Mouse (Mus musculus): ENCODE measurements around the gene Vapb.
A peak's percentile ranks its signal among the peaks of the same experiment; 100 is the strongest.

Gene Vapb

DNA sequence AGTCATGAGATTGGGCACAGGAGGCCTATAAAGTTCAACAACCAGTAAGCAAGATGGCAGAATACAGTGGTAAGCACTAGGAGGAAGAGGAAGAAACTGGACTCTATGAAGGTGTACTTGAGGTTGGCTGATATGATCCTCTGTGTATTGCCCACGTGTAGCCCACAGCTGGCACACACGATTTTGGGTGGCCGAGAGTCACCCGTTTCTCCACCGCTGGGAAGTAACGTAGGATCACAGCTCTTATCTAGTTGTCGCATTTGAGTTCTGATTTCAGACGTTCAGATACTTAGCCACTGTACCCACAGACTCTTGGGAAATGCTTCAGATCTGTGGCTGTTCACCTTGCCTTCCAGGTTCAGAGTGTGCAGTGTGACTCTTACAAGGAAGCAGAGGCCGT is 921 bp downstream of the Vapb start:
- no peak for DNase-seq (ENCODE audit: low read depth)

DNA sequence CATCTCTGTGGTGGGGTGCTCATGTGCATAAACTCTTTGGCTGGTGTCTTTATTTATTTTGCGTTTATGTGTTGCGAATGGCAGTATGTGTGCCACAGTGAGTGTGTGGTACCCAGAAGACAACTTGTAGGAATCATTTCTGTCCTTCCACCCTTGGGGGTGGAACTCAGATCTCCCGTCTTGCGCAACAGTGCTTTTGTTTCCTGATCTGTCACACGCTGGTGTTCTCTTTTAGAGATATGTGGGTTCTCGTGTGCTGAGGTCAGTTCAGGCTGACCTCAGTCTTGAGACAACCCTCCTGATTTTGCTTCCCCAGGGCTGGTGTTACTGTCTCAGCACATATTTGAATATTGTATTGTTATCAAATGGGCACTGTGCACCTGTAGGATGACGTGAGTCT is 1.8 kb downstream of the Vapb start:
- no peak for DNase-seq (ENCODE audit: low read depth)

DNA sequence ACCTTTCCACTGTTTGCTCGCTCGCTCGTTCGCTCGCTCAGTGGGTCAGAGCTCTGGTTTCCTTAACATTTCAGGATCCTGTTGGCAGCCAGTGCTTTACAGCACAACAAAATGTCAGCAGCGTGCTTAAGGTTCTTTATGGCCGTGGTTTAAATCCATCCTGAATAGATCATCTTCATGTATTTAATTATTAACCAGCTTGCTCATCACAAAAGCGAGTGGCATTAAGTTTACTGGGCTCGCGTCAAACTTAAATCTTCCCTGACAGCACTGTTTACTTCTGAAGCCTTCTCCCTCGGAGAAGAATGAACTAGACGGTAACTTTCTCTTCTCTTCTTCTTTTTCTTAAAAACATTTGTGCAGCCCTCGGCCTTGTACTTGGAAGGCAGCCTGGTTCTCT is 4.8 kb downstream of the Vapb start:
- no peak for DNase-seq (ENCODE audit: low read depth)

DNA sequence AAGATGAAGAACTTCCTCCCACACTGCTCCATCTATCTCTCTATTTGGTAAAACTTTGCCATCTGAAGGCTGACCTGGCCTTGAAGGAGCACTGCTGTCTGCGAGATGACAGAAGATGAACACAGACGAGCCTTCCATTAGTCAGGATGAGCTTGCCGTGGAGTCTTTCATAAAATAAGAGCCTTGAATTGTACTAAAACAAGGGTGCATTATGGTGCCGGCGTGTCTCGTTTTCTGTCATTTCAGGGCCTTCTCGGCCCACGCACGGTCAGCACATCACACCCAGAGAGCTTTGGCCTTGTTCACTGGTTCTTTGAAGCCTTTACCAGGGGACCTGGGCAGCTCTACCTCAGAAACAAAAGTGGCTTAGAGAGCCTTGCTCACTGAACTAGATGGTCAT is 5.4 kb downstream of the Vapb start:
- no peak for DNase-seq (ENCODE audit: low read depth)

DNA sequence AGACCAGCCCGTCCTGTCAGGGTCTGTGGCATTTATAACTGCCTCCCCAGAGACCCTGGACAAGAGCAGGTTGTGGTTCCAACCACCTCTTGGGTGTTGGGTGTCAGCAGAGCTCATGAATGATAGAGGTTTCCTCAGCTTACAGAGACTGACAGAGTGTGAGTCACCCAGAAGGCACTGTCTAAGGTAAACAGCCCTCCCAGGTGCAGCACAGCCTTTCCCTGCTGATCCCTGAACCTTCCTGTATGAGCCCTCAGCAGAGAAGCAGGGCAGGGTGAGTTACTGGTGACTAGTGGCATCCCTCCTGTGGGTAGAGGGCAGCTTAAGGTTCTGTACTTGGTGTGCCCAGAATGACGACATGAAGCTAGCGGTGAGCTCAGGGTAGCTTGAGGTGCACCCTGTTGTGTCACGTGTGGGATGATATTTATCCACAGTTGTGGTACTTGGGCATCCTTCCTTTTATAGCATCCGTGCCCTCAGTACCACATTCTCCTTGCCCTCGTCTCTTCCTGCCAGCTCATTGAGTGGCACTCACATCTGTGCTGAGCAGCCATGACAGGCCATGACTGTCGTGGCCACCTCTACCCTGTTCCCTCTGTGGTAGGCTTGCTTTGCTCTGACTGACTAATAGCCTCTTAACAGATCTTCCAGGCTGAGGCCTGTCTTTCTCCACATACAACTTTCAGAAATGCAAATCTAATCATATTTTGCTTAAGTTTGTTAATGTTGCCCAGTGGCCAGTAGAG is 6.9 kb downstream of the Vapb start:
- no peak for DNase-seq (ENCODE audit: low read depth)

DNA sequence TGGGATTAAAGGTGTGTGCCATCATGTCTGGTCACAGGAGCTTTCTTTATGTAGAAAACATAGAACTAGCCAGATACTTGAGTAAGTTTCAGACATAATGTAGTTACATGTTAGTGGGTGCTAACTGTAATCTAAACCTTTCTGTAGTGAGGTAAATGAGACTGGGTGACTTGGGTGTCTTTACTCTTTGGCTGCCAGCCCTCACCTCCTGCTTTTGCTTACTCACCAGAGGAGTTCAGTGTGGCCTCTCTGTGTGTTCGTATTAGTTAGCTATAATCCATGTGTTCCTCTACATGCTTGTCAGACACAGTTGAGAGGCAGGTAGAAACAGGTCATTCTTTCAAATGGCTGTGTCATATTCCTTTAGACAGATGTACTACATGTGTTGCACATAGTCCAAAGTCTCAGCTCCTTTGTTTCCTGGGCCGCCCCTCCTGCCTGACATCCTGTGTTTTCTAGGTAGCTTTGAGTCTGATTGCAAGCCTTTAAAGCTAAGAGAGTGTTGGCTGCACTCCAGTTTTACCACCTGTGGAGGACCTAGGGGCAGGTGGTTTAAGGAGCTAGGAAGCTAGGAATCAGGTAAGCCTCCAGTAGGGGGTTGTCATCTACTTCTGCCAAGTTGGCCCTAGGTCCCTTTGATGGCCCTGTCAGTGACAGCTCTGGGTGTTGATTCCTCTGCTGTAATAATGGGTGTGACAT is 11.8 kb downstream of the Vapb start:
- no peak for DNase-seq (ENCODE audit: low read depth)

DNA sequence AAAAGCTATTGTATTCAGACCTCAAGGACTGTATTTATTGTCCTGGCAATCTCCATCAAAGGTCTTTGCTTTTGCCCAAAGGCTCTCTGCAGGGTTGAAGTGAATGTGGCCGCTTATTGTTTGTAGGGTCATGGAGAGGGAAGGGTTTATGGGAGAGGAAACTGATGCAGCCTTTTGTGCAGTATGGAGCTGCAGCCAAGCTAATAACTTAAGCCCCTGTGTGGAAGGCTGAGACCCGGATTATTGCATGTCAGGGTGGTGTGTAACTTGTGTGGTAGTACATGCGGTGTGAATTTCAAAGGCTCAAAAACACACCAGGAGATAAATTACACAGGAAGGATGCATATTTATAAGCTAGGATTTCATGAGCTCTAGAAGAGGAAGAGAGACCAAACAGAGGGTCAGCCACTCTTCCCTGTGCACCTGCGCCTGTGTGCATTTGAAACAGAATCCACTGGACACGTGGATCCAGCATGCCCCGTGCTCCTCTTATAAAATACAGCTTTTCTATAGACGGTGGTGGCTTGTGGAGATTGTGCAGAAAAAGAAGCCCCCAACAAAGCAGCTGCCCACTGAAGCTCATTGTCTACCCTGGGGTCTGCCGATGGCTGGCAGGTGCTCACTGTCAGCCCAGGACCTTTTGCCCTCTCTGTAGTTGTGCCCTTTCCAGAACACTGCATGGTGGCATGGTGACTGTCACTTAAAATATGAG is 18.3 kb downstream of the Vapb start:
- no peak for DNase-seq (ENCODE audit: low read depth)

DNA sequence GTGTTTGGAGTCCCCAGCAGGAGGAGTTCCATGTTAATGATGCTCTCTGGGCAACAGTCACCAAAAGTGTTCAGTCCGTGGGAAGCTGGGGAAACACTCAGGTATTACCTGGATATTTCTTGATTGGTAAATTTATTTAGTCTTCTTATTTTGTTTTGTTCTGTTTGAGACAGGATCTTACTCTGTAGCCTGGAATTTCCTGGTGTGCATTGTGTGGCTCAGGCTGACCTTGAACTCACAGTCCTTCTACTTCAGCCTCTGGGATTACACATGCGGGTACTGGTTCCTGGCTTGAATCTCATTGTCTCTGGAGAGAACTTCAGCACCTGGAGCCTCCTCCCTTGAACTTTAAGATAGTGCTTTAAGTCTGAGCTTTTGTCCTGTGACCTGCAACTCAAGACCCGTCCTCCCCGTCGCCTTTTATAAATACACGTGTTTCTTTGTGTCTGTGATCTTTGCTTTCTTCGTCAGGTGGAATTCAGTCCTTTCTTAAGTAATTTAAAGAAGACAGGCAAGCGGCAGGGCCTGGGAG is 20.4 kb downstream of the Vapb start:
- no peak for DNase-seq (ENCODE audit: low read depth)

DNA sequence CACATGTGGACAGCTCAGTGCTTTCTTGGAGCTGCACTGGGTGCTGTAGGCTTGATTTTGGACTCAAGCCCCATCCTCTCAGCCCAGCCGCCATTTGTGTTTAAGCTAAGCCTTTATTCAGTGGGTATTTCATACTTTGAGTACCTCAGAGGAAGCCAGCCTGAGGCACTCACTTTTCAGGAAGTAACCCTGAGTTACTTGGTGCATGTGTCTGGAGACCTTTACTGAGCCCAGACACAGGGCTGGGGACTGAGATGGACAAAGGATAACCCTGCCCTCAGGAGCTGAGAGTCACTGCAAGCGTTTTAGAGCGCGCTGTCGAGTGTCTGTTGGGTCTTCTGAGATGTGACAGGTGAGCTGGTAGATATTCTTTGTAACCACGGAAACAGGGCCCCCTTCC is 23.3 kb downstream of the Vapb start:
- DNase-seq (ENCODE audit: low read depth), result no peak

DNA sequence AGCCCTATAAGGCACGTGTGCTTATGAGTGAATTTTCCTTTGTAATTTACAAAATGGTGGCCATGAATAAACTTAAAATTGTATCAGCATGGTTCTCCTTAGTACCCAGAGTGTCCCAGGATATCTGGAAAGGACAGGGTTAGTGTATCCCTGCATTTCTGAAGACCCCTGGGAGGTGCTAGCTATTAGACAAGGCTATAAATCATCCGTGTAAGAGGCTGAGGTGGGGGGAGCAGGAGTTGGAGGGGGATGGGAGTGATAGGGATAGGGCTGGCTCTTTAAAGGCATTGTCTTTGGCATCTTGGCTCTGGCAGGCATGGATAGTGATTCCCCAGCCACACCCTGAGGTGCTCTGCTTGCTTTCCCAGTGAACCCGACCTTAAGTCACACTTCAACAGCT is 27.3 kb downstream of the Vapb start:
- no peak for DNase-seq (ENCODE audit: low read depth)

DNA sequence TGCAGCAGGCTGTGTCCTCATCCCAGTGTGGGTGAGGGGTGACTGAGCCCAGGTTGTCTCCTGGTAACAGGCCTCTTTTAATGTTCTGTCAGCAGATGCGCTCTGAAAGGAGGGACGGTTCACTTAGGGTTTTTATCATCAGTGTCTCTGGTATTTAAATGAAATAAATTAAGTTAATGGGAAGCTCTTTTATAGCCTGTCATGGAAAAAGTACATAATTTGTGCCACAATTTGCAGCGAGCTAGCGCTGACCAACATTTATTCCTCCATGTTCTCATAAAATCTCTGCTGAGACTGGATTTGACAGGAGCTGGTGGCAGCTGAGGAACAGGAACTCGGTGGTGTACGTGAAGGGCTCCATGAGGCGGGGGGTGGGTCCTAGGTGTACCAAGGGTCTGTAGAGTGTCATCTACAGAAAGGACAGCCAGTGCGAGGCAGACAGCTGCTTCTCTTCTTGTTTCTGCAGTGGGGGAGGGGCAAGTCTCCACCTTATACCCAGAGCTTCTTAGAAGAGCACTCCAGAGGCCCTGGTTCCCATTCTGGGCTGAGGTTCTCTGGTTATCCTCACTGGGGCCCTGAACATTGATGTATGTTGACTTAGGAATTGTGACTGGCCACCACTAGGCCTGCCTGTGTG is 30.8 kb downstream of the Vapb start:
- DNase-seq (ENCODE audit: low read depth), result no peak

DNA sequence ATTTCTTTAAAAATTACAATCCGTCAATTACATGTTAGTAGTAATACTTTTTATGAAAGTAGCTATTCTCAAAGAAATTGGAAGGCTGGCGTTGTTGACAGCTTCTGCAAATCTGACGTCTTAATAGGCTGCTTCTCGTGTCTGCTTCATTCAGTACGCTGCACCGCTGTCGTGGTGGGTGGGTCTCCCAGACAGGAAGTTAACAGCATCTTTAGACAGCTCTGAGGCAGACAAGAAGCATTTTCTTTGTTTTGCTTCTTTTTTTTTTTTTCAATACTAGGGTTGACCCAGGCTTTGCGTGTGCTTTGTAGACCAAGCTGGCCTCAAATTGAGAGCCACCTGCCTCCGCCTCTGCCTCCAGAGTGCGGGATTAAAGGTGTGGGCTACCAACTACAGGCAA is 31.9 kb downstream of the Vapb start:
- DNase-seq (ENCODE audit: low read depth), result peak; percentile 40

DNA sequence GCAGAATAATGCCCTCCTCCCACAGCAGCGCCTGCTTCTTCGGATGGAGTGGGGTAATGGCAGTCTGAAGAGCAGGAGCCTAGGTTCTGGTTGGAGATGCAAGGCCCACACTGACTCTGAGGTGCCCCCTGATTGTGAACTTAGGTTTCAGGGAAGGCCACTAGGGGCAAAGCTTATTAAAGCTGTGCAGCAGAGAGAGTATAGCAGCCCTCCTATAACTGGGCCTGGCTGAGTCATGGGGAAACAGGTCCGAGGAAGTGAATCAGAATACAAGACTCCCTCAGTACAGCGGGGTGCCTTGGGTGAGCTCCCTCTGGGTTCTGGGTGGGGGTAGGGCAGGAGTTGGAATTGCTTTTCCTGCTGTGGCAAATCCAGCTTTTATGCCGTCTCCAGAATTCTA is 33.3 kb downstream of the Vapb start:
- DNase-seq (ENCODE audit: low read depth), result no peak

DNA sequence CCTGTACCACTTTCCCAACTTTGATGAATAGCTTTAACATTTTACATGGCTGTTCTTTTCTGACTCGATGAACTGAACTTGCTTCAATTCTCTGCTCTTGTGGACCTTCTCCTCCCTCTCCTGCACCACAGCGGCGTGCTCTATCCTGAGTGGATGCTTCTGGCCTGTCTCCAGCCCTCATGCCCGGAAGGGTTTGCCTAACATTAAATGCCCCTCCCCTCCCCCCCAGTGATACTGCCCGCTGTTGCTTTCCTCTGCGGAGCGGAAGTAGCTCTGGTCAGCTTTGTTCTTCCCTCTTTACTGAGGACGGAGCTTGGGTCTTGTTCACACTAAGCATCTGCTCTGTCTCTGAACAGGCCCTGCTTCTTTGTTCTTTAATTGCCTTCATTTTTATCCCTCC is 34.4 kb downstream of the Vapb start:
- no peak for DNase-seq (ENCODE audit: low read depth)

DNA sequence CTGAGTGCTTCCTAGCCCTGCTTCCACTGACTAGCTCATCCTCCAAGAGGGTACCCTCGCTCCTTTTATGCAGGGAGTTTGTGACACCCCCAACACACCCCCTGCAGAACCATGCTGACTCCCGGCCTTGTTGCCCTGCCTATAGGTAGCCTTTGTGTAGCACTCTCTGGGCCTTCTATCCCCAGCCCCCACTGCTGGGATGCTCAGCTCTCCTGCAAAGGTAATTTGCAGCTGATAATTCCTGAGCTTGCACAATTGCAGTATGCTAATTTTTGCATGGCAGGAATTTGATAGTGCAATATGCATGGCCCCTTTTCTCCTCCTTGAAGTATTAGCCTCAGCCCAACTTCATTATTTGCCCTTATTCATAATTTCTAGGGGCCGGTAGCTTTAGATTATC is 38.2 kb downstream of the Vapb start:
- DNase-seq (ENCODE audit: low read depth), result no peak

DNA sequence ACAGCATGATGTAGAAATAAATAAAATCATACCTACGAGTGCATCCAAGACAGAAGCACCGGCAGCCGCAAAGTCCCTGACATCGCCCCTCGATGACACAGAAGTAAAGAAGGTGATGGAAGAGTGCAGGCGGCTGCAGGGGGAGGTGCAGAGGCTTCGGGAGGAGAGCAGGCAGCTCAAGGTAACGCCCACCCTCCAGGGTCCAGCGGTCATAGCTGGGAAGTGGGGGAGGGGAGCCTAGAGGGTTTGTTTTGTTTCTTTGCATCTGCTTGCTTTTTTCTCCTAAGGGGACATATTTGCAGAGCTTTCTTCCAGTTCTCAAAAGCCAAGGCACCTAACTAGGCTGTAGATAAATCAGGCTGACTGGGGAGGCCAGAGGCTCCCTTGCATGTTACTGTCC is 38.8 kb downstream of the Vapb start:
- DNase-seq (ENCODE audit: low read depth), result no peak

DNA sequence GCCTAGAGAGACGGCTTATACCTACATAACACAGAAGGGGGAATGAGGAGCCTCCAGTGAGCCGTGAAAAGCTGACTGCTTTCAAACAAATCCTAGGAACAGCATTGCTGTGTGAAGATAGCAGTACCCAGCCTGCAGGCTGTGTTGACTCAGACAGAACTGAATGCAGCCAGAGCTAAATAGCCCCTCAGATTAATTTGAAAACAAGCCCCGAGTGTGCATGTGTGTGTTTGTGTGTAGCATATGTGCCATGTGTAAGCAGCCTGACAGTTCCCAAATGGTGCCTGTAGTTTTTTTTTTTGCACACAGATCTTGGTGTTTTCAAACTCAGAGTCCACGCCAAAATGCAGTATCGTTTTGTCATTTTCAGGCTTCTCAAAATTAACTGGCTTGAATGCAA is 43.6 kb downstream of the Vapb start:
- DNase-seq (ENCODE audit: low read depth), result no peak

DNA sequence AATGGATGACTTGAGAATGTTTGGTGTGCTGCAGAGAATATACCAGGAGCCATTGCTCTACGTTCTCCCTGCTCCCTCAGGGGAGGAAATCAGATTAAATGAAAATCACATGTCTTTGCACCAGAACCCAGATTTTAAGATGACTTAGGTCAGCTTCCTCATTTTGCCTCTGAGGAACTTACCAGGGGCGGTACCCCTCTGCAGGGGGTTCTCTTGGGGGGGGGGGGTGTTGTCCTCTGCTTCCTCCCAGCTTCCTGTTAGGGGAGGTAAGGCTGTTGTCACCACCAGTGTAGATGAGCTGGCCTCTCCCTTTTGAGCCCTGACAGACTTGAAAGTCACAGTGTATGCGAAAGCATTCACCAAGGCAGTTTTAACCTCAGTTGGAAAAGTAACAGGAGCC is 47.1 kb downstream of the Vapb start:
- no peak for DNase-seq (ENCODE audit: low read depth)

DNA sequence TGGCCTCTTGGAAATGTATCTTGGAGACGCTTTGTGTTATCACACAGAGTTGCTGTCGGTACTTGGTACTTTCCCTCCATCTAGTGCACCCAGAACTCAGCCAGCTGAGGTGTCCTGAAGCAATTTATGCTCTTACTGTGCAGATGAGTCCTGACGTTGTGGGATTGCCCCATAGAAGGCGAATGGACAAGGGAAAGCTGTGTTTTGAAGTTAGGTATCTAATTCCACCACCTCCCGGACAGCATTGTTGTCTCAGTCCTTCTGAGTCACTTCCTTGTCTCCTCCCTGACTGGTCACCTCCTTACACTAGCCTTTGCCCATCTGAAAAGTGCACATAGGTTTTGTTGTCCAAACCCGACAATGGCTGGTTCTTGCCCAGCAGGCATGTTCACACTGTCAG is 47.6 kb downstream of the Vapb start:
- DNase-seq (ENCODE audit: low read depth), result no peak

DNA sequence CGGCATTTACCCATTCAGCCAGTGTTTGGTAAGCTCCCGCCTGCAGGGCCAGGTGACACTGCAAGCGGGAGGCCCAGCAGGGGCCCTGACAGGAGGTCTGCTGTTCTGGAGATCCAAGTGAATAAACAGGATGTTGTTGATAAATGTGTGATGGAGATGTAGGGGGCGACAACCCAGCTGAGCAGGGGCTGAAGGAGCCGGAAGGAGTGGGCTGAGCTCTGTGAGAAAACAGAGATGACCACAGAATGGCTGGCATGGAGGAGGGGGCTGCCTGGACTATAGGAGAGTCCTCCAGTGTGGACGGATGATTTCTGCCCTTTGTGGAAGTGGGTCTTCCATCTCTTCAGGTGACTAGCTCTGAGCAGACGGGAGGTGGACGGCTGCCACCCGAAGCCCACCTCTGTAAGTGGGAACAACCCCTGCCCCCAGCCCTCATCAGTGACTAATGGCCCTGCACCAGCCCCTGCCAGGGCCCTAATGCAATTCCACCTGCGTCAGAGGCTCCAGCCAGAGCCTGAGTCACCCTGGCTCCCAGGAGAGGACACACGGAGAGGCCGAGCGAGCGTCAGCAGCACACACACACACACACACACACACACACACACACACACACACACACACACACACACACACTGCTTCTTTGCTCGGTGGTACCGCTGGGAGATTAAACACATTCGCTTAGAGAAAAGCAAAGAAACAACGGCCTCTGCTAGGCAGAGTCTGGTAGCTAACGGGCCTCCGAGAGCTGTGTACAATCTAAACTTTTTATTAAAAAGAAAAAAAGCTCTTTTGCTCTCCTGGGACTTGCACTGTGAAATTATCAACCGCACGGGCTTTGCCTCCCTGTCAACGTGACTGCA is 52.9 kb downstream of the Vapb start:
- DNase-seq (ENCODE audit: low read depth), result no peak

DNA sequence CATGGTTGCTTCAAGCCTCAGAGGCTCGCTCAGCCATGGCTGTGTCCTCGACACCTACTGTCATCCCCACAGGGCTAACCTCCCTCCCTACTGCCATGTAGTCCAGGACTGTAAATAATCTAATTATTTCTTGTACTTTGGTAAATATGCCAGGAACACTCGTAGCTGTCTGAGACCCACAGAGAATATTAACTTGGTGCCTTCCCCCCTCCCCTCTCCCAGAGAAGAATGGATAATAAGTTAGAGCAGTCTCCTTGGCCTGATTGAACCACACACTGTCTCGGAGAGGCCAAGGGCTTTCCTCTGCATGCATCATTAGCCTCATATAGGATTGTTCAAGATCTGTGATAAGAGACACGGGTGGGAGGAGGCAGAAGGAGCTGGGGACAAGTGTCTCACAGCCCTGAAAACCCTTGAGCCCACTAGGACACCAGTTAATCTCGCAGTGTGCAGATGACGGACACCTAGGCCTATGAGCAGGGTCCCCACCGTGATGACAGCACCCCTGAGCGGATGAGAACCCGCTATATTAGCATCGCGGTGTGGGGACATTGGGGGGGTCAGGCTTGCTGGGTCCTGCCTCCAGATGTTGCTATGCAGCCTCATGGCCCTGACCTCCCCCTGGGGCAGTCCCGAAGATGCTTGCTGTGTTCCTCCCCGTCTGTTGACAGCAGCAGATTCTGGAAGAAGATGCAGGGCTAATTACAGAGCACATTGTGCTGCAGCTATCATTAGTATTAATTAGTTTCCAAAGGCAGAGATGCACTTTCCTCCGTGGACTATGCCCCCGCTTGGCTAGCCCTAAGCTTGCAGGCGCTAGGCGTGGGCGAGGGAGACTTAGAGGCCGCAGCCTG is 54.8 kb downstream of the Vapb start:
- DNase-seq (ENCODE audit: low read depth), result no peak
